Mouse (Mus musculus): ENCODE data around the gene Il2ra.
"Not testable (repeated sequence)": the region's sequence is repeated elsewhere in the genome, so short reads cannot be mapped to it uniquely, and the experiment has no call there.

The Il2ra gene

DNA sequence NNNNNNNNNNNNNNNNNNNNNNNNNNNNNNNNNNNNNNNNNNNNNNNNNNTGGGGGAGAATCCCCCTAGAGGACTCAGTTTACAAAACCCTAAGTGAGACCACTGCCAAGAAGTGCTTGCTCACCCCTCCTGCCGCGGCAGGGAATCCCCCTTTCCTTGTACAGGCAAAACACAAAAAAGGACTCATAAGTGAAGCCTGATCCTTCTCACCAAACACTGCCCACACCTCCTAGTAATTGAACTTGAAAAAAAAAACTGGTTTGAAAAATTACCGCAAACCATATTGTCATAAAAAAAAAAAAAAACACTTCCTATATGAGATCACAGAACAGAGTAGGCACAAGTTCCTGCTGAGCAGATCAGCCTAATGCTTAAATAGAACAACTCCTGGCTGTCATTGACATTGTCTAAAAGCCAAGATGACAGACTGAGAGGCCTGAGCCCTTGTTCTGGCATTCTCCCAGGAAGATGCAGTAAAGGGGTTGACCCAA, at the start of gene Il2ra:
Gene Il2ra, plus strand, starts transcription at position 357 of the 491 bp plus-strand sequence.
- DNase-seq (ENCODE audit: low read depth, low spot score): no peak

DNA sequence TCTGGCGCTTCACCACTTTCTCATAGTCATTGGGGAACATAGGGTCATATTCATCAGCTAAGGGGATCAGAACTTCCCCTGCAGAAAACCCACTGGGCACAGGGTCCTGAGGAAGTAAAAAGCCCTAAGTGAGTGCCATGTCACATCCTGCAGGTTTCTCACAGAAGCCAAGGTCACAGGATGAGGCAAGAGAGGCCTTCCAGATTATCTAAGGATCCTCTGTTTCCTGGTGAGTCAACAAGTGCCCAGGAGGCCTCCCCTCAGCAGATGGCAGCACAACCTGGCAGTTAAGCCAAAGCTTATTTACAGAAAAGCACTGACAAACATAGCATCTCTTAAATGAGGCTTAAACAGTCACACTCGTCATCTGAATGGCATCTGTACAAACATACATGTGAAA, 45.9 kb upstream of the Il2ra start:
- no peak for DNase-seq (ENCODE audit: low read depth, low spot score)

DNA sequence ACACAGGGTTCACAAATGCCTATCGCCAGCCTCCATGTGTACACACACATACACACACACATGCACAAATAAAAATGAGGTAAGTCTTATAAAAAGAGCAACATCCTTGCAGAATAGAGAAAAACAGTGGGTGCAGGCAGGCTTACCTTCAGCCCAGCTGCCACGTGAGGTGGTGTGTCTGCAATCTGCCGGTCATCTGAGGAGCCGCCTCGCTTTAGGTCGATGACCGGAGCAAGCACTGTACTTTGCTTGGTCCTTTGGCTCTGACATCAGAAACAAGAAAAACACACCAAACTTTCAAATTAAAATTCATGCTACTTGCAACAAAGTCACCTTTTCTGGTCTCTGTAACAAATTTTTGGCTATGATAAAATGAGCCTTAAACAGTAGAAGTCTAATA, 44.7 kb upstream of the Il2ra start:
- DNase-seq (ENCODE audit: low read depth, low spot score): no peak

DNA sequence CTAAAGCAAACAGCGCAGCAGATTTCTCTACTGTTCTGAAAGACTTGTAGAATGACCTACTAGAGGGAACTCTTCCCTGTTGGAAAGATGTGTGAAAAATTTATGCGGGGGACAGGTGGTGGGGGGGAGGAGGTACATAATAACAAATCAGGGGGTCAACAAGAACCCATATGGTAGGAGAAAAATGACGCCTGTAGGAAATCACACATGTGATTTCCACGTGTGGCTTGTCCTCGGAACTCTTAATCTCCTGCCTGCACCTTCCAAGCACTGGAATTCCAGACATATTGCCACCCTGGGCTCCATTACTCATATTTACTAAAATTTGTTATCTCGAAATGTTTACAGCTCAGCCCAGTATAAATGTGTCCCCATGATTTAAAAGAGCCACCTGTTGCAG, 40.8 kb upstream of the Il2ra start:
- no peak for DNase-seq (ENCODE audit: low read depth, low spot score)

DNA sequence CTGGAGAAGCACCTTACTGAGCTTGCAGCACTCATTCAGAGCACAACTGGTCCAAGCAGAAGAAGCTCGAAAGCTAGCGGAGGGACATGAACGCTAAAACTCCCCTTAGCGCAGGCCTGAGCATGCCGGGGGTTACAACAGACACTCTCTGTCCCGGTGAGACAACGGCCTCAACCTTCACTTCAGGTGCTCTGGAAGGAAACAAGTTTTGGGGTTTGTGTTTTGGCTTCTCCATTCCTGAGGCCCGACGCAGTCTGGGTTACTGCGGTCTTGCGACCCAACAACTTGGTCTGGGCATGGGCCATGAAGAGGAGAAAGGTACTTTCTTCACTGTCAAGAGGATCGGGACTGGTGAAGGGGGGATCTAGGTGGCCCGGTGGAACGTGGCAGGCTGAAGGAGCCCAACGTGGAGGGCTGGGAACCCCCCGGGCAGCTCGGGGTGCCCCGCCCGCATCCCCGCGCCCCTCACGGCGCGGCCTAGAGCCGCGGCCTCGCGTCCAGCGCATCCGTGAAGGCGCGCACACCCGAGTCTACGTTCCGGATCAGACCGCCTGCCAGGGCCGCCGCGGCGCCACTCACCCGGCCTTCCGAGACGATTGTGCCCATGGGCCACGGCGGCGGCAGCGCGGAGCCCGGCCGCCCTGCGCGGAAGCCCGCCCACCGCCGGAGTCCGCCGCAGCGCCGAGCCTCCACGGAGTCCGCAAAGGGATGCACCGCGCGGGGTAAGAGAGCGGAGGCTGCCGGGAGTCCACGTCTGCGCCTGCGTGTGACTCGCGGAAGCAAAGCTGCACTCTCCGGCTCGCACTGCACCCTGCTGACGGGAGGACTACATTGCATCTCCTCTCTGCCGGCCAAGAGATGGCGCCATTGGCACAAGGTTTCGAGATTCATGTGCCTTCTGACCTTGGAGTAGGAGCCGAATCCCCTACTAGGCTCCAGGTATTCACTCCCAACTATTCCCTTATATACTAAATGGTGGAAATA, 39.8 kb upstream of the Il2ra start:
- peak; percentile 87 for DNase-seq (ENCODE audit: low read depth, low spot score)

DNA sequence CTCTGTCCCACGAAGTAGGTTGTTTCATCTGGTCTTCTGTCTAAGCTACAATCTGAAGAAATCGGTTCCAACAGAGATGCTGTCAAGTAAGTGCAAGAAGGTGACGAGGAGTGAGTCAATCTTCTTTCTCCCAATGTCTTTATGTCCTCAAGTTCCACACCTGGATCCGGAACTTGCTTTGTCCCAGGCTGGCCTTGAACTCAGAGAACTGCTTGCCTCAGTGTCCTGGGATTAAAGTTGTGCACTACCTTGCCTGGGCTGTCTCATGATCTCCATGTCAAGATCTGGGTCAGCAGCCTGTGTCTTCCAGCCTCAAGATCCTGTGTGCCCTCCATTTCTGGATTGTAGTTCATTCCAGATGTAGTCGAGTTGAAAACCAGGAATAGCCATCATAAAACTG, 38.6 kb upstream of the Il2ra start, which contains the start of gene Rbm17:
Gene Rbm17, minus strand, starts transcription at position 101 of the 400 bp plus-strand sequence.
- DNase-seq (ENCODE audit: low read depth, low spot score): no peak

DNA sequence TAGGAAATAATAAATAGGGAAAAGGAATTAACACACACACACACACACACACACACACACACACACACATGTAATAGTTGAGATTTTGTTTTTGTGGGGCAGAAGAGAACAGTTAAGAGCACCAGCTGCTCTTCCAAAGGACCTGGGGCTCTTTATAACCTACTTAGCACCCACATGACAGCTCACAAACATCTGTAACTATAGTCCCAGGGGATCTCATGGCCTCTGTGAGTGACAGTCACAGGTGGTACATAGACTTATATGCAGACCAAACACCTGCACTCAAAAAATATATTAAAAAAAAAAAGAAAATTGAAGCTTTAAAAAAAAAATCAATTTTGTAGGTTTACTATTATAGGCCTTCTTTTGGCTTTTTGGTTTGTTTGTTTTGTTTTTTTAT, 37.7 kb upstream of the Il2ra start:
- no peak for DNase-seq (ENCODE audit: low read depth, low spot score)

DNA sequence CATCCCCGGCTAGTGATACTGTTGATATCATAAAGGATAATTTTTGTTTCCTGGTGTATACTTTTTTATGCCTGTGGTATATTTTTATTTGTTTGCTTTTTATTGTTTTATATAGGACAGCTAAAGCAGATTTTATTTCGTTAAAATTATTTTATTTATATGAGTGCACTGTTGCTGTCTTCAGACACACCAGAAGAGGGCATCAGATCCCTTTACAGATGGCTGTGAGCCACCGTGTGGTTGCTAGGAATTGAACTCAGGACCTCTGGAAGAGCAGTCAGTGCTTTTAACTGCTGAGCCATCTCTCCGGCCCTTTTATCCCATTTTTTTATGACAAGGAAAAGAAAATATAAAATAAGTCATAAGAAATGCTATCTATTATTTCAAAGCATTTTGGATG, 35.9 kb upstream of the Il2ra start:
- DNase-seq (ENCODE audit: low read depth, low spot score): not testable (repeated sequence)

DNA sequence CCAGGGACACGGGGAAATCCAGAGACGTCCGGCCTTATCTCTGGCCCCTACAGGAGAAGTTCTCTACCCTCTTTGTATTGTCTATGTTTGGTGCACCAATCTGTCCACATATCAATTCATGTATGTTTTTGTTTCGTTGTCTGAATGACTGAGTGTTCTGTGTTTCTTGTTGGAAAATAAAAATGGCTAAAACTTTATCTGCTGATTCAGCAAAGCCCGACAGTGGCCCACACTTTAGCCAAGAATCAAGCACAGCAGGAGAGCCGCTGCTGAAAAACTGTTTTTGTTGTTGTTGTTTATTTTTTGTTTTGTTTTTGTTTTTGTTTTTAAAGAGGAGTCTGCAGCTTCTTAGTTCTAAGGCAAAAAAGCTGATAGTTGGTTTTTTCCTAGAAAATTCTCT, 29.7 kb upstream of the Il2ra start:
- not testable (repeated sequence) for DNase-seq (ENCODE audit: low read depth, low spot score)

DNA sequence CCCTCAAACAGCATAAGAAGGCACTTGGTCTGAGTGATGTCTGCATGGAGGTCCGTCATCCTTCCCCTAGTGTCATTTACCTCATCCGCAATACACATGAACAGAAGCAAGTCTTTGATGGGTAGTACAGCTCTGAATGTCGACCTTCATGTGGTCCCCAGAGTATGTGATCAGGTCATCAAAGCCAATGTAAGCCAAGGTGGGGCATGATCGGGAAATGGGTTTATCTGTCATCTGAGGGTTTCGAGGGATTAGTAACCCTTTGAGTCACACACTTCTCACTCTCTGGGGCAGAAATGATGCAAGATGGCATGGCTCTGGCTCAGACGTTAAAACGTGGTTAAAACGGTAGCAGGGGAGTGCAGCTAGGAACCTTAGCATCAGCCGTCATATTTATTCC, 25.8 kb upstream of the Il2ra start:
- DNase-seq (ENCODE audit: low read depth, low spot score): no peak

DNA sequence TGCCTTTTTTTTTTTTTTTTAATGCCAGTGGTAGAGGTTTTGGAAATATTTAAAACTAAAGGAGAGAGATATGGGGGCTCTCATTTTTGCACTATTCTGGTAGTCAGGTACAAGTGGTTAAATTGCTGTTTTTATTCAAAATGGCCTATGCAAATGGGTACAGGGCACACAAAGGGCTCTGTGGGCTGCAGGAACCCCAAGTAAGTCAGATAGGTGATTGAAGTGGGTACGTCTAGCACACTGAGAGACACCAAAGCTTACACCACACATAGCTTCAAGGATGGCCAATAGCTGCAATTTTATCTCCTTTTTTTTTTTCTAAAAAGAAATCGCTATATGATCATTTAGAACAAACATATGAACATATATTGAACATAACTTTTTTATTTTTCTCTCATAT, 23.0 kb upstream of the Il2ra start:
- no peak for DNase-seq (ENCODE audit: low read depth, low spot score)

DNA sequence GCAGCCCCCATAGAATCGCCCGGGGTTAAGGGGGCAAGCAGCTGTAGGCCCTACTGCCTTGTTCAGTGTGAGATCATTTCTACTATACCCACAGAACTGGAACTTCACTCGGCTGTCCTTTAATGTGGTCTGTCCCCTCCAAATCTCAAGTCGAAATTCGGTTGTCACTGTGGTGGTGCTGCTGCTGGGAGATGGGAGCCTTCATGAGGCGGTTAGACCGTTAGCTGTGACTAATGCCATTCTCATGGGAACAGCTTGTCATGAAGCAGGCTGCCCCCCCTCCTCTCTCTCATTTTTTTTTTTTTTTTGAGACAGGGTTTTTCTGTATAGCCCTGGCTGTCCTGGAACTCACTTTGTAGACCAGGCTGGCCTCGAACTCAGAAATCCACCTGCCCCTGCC, 19.4 kb upstream of the Il2ra start:
- DNase-seq (ENCODE audit: low read depth, low spot score): no peak

DNA sequence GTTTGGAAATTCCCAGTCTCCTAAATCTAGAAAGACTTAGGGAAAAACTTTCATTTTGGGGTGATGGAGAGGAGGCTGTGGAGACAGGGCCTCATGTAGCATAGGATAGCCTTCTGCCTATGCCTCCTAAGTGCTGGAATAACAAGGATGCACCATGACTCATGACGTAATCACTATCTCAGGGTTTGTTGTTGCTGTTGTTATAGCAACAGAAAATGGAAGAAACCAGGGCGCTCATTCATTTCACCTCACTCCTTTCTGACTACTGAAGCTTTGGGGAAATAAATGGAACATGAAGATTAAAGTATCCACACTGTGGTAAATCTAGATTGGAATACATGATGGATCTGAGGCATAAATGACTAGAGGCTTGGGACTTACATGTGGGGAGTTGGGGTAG, 18.9 kb upstream of the Il2ra start:
- DNase-seq (ENCODE audit: low read depth, low spot score): no peak

DNA sequence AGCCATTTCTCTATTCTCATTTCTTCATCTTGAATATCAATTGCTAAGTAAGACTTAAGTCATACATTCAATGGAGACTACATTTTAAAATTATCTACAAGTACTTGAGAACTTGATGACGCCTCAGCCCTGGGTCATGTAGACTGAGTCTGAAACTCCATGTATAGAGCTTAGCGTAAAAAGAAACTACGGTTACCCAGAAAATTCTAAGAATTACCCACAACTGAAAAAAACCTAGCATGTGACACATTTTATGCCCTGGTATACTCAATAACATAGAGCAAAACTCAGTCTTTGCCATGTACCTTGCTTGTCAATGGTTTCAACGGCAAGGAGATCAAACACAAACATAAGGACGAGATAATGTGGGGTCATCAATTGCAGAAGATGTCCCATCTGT, 16.7 kb upstream of the Il2ra start, which contains the start of gene Gm17490:
Gene Gm17490, minus strand, starts transcription at position 375 of the 400 bp plus-strand sequence.
- no peak for DNase-seq (ENCODE audit: low read depth, low spot score)

DNA sequence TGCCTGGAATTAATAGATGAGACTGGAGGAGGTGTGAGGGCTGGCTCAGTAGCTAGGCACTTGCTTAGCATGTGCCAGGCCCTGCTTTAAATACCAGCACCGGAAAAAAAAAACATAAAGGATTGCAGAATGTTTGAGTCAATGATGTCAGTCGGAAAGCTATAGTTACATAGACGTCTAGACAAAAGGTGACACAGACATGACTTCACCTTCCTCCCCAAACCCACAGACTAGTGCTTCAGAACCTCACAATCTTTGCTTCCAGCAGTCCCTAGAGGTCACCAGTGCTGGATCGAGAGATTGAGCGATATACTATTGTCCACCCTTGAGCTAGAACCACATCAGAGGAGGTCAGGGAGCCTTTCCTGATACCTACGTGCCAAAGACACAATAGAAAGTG, 7.6 kb upstream of the Il2ra start:
- DNase-seq (ENCODE audit: low read depth, low spot score): no peak

DNA sequence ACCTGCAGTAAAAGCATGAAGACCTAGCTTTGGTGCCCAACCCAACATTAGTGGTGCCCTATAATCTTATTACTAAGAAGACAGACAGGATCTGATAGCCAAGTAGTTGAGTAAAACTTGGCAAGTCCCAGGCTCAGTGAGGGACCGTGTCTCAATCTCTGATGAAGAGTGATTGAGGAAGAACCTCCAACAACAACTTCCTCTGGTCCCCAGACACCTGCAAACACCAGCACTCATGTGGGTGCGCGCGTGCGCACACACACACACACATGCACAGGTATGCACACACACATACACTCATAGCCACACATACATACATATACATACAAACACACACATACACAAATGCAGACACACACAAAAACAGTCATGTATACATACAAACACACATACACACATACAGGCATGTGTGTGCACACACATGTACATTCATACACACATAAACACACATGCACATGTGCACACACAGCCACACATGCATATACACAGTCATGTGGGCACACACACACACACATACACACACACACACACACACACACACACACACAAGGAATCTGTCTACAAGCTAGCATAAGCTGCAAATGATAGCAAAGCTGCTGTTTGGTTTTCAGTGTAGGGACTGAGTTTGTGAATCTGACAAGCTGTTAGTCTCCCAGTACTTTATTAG, 7.0 kb upstream of the Il2ra start:
- DNase-seq (ENCODE audit: low read depth, low spot score): no peak

DNA sequence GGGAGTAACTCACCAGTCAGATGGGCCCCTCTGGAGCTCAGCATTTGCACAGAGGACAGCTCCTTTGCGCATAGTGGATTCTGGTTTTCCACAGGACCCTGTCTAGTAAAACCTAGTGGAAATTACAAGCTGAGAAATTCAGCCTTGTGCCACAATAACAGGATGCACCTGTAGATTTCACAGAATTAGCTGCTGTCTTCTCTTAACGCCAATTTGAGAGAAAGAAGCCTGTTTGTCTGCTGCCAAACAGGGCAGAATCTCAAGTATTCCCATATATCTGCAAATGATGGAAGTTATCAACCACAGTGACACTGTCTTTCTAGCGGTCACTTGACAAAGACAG, 6.5 kb upstream of the Il2ra start:
- no peak for DNase-seq (ENCODE audit: low read depth, low spot score)

DNA sequence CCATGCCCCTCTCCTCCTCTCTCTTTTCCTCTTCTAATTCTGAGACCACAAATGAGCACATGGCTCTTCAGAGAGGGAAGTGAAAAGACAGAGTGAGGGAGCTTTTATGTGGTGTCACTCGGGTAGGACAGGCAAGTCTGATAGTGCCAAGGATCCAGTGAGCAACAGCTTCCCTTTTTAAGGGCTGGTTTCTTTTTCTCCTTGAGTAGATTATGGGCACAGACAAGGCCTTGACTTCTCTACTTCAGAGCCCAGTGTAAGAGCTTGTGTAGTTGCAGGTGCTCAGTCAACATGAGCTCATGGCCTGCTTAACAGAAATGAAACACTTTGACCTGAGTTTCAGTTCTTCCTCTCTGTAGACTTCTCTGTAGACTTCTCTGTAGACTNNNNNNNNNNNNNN, 5.5 kb upstream of the Il2ra start:
- DNase-seq (ENCODE audit: low read depth, low spot score): no peak

DNA sequence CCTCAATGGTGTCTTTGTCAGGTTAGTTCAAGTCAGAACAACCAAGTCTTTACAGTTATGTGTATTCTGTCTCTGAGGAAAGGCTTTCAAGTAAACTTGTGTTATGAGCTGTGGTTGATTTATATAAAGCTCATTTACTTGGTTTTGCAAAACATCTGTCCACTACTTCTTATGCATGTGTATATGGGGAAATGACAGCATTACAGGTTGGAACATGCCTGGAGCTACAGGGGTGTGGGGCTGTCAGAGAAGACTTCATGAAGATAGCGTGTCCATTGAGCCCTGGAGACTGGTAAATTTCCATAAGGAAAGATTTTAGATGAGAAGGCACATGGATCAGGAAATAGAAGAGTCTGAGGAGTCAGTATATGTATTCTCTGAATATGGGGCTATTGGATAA, 1.4 kb downstream of the Il2ra start:
- DNase-seq (ENCODE audit: low read depth, low spot score): no peak

DNA sequence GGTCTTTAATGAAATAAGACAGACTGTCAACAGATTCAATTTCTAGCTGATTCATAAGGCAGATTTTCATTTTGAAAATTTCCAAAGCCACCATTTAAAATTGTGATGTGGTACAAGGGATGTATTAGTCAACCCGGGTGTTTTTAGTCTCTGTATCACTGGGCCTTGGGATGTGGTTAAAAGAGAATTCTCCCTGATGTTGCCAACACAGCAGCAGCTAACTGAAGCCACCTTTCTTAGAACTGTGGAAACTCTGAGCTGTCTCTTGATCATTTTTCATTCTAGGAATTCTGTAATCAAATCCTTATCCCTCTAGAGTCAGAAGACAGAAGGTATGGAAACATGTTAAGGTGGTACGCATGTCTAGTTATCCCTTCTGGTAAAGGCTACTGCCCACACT, 2.7 kb downstream of the Il2ra start:
- no peak for DNase-seq (ENCODE audit: low read depth, low spot score)

DNA sequence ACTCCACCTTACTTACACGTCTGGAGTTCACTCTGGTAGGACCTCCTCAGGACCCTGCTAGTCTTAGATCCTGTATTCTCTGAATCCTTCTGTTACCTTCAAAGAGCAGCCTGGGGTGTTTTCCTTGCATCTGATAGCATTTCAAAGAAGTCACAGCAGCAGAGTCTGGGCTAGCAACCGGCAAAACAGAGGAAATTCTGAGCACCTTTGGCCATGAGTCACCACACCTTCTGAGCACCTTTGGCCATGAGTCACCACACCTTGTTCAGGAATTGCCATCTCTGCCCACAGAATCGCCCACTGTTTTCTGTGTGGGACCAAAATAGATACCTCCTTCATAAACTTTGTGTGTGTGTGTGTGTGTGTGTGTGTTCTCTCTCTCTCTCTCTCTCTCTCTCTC, 8.9 kb downstream of the Il2ra start:
- no peak for DNase-seq (ENCODE audit: low read depth, low spot score)

DNA sequence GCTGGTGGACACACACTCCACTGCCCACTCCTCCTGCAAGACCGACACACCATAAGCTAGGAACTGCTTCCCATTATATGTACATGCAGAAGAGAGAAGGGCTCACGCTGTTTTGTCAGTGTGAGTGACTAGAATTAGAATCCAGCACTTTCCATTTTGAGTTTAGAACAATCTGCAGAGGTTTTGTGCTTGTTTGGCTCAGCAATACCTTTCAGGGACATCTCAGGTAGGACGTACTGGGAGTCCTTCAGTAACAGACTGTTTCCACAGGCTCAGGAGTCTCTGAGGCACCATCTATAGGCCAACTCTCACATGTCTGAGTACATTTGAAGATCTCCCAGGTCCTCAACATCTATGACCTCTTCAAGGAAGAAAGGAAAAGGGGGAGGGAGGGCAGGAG, 9.6 kb downstream of the Il2ra start:
- DNase-seq (ENCODE audit: low read depth, low spot score): no peak

DNA sequence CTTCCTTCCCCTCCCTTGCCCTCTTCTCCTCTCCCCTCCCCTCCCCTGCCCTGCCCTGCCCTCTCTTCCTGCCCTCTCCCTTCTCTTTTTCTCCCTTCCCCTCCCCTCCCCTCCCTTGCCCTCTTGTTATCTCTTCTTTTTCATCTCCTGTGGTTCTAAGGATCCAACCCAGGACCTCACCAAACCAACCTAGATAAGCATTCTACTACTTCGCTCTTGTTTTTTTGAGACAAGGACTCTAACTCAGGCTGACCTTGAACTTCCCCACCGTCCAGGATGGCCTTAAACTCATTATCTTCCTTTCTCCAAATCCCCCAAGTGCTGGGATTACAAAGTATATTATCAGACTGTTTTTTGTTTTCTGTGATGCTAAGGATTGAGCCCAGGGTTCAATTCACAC, 10.2 kb downstream of the Il2ra start:
- DNase-seq (ENCODE audit: low read depth, low spot score): no peak

Measured in WW6 (cell line).